Mouse (Mus musculus) induced T-regulatory cell, adult 2 months (primary cell): ENCODE measurements at regions not wholly inside any gene's neighbourhood (a gene's known extent, or its start where the extent isn't known, plus 50 kb on each side); places are given as distances from the start of the nearest gene placed in this dataset.

Experiments
- DNase-seq: peaks from one replicate; pipeline ENCODE4 v3.0.0-alpha.2; 2012; ENCODE audit warnings: low read depth

DNA sequence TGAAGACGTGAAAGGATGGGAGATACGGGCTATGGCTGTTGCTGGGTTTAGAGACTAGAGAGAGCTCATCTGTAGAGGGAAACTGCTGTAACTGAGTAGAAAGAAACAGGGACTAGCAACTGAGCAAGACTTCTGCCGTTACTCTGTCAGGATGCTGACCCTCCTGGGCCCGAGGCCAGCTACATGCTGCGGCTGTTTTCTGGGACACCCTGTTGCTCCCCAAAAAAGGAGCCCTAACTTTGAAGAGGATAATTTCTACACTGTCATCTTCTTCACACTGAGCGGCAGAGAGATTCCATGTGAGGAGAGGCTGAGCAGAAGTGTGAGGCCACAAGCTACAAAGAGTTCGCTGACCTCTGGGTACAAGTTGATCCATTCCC is 74.2 kb upstream of the Ralgps2 start:
- DNase-seq: no peak

DNA sequence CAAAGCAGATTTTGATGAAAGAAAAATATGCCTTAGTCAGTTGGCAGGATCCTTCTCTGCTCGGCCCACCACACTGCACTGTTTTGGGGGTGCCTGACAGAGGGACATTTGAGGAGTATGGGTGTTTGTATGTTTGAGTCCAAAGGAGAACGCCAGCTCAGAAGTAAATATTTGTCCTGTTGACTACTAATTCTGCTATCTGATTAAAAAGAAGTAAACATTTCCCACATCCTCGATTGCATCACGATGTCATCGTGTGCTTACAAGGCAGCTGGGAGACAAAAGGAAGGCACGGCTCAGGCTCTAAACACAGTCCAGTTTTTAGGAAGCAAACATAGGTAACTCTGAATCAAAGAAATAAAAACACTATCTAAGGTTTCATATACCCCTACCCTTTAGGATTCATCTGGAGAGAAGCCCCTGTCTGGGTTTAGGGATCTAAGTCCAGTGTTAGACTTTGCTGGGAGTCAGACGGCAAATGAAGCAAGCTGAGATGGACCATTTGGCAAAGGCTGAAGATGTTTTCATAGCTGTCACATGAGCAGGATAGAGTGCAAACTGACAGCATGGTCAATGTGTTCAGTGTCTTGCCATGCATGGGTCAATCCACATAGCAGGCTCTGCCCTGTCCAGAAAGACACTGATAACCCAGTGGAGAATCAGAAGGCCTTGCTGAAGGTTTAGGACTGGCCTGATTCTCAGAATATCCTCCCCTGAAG is 73.7 kb upstream of the Ralgps2 start:
- no peak for DNase-seq

DNA sequence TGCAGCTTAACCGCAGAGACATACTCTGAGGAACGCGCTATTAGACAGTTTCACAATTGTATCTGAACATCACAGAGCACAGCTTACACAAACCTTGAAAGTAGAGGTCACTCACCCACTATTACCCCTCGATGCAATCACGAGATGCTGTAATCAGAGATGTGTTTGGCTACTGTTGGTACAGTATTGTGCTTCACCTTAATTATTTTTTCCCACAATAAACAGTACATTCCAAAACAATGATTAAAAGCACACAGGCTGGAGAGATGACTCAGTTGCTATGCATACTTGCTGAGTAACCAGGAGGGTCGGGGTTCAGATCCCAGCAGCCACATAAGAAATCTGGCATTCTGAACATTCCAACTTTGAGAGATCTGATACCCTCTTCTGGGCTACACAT is 71.8 kb upstream of the Ralgps2 start:
- no peak for DNase-seq

DNA sequence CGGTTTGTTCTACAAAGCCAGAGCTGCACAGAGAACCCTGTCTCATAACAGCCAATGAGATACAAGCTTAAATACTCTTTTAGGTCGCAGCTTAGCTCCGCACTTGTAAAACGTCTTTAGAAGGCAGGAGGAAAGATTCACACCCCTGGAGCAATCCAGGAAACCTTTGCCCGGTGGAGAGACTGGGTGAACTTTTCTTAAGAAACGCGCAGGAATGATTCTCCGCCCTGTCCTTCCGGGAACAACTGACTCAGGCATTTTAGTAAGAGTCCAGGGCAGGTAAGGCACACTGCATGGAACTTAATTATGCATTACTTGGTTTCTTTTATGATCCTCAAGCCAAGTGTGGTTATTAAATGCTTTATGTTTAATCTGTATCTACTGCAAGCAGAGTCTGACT is 70.0 kb upstream of the Ralgps2 start:
- no peak for DNase-seq

DNA sequence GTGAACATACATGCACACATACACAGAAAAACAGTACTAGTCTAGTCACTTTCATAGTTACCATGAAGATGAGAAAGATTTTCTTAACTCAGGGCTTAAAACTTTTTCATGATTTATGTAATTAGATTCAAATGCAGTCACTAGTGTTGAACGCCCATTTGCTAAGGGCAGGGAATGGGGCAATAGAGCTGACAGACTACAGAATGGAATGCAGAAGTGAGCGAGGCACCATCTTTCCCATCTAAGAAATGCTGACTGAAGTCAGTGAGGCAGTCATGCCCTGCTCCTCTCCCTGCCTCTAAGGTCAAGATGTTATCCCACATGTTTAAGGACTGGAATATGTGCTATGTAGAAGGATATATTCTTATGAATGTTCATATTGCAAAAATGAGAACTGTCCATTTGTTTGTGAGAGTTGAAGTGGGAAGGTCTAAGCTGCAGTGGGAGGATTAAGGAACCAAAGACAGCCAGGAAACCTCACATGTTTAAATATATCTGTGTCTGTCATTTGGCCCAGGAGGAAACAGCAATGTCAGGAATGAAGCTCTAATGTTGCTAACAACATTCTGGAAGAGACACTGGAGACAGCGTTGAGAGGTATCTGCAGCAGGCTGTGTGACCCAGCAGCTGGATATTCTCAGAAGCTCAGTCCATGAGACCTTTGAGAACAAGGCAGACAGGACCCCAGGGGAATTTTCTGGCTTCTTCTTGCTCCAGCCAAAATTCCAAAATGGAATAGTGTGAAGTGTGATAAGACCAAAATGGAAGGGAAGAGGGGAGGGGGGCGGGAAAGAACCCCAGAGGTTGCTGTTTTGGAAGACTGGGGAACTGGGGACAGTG is 68.7 kb upstream of the Ralgps2 start:
- DNase-seq: no peak

DNA sequence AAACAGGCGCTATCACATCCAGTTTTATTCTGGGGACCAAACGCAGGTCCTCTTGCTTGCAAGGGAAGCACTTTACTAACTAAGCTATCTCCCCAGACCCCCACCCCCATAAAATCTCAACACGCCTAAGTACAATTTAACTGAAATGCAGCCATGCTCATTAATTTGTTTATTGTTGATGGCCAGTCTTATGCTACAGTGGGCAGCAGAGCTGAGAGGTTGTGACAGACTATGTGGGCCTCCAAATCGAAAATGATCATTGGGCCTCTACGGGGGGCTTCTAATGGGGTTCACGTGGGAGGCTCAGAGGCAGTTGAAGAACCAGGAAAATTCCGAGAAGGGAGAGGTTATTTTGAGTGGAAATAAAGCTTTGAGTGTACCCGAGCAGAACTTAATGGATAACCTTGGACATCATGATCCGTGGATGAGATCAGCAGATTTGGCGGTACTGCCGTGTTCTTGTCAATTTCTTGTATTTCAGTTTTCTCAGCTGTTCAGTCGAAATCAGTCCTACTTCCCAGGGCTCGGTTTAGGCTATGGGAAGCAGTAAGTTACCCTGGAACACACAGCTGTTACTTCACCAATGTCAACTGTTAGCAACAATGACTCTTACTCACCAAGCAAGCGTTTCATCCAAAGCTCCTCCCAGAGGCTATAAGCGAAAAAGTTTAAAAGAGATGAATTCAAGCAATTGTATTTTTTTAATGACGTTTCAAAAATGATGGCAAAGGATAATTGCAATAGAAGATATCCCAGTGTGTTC is 65.1 kb upstream of the Ralgps2 start:
- no peak for DNase-seq

DNA sequence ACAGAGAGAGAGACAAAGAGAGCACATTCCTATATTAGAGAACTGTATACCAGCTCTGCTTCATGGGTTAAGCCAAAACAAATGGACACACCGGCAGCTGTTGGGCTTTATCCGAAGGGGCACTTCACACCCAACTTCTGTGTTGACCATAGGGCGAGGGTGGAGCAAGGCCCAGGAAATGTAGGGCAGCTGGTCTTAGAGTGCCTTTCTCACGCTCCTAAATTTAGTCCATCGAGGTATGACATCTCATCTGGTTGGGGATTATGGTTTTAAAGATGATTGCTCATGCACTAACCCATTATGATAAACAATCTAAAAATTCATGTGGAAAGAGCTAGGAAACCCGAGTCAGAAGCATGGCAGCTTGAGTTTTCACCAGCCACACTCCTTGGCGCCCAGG is 63.6 kb upstream of the Ralgps2 start:
- no peak for DNase-seq

DNA sequence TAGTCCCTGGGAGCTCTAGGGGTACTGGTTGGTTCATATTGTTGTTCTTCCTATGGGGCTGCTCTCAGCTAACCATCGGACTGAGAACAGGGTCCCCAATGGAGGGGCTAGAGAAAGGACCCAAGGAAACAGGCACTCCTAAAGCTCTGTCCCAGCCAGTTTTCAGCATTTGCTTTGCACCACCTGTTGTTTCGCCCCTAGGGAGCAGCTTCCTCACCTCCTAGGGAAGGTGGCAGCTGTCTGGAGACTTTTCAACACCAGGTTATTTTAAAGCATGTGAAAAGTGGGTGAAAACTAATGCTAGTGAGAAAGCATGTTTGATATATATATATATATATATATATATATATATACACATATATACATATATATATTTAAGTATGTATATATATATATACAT is 62.8 kb upstream of the Ralgps2 start:
- DNase-seq: no peak

DNA sequence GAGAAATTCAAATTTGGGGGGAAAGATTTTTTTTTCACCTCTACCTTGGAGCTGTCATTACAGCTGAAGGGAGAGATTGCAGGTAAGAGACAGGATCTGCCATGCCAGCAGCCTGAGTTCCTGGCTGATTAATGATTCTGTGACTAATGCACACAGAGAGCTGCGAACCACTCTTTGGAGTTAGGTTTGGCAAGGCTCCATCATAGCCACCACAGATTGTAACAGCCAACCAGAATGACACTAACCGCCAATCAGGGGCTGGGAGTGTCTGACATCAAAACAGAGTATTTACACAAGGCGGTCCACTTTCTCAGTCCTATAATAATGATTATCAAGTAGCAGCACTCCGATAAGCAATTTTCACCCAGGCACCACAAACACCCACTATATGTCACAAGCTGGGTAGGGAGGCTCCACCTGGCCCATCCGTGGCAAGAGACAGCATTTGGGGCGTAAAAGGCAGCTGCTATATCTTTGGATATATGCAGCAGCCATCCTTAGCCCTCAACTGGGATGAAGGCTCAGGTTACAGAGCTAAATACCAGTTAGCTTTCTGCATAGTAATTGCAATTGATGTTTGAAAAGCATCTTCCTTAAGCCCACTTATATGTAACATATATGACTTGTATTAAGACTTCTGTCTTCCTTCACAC is 61.7 kb upstream of the Ralgps2 start:
- no peak for DNase-seq

DNA sequence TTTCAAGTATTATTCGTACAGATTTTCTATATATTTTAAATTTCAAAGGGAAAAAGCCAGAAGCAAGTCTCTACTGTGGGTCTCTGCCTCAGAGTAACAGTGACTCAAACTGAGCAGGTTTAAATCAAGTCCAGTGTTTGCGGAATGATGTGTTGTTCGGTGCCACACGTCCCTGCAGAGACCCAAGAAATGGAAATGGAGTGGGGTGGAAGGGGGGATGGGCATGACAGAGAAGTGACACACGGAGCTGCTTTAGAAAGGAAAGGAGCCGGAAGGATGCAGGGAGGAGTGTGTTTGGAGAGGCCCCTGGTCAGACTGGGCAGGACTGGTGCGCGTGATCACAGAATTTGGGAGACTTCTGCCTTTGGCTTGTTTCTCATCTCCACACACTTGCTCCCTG is 60.5 kb upstream of the Ralgps2 start:
- DNase-seq: no peak

DNA sequence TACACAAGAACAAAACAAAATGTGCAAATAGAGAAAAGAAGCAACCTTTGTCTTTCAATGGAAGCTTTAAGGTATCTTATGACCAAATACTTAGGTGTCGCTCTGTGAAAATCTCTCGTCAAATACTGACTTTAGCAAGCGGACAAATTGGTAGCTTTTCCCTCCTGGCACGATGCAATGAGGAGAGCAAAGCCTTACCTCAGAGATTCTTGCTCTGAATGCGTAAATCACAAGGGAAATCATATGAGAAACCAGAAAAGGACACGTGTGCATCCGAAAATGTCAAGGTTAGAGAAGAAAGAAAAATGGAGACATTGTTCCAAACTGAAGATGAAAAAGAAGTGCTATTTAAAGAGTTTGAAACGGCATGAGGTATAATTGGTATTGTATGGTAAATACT is 59.8 kb upstream of the Ralgps2 start:
- DNase-seq: no peak

DNA sequence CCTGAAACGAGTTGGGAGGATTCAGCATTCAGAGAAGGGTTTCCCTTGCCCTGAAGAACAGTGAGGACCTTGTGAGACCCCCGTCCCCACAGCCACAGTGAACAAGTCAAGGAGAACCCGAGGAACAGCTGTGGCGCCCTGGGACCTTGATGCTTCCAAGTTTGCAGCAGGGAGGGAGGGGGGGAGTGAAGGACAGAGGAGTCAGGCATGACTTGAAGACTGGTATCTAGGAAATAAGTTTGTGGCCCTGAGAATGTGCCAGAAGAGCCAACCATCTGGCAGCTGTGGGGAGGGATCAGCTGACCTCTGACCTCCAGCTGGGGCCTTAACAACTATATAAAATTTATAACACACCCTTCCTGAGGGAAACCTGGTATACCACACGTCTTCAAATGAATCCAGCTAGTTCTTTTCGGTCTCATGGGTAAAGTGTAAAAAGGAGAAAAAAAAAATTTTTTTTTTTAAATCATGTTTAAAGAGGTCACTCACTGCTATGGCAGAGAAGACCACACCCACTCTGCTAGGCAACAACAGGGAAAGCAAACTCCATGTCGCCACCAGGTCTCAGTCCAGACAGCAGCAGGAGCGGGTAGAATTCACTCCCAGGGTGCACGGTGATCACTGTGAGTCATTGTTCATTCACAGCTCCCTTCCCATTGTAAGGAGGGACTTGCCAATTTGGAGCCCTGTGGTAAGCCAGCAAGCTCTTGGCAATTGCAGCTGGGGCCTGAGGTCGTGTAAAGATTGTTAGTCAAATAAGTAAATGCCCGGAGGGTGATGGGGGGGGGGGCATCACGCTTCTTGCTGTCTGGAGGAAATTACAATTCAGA is 58.3 kb upstream of the Ralgps2 start:
- no peak for DNase-seq

DNA sequence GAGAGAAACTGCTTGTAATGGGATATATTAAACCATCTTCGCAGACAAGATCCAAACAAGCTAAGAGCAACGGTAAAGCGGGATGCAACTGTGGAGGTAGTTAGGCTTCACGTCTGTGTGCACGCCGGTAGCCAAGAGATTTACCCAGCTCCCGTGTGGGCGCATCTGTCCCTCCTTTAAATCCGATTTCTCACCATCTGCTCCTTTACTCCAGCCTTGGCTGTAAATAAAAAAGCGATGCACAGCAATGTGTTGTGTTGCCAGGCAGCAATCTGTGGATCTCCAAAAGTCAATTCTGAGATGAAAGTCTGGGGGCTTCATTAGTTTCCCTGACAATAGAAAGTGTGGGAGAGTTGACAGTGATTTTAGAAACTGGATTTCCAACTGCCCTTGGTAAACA is 57.6 kb upstream of the Ralgps2 start:
- no peak for DNase-seq

DNA sequence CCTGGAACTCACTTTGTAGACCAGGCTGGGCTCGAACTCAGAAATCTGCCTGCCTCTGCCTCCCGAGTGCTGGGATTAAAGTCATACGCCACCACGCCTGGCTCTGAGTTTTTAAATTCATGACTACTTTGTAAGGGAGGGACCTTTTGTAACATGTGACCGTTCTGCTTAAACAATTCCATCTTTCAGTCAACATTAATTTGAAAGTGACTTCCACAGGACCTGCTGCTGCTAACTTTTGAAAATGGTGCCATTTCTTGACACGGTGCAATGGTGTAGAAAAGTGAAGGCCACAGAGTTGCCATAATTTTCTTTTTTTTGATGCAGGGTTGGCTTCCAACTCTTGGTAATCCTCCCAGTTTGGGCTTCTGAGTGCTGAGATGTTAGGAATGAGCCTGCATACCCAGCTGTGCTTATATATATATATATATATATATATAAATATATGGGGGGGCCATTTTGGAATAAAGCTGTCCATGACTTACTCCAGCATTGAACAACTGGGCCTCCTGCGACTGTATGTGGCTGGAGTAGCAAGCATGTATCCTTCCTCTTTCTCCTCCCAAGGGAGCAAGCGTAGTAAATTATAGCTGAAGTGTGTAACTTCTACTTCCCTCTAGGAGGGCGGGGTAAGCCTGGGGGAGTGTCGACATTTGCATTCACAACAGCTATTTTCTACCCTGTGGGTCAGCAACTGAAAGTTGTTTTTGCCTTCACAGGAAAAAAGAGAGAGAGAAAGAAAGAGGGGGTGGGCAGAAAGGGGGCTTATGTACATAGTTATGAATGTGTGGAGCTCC is 56.9 kb upstream of the Ralgps2 start:
- no peak for DNase-seq

DNA sequence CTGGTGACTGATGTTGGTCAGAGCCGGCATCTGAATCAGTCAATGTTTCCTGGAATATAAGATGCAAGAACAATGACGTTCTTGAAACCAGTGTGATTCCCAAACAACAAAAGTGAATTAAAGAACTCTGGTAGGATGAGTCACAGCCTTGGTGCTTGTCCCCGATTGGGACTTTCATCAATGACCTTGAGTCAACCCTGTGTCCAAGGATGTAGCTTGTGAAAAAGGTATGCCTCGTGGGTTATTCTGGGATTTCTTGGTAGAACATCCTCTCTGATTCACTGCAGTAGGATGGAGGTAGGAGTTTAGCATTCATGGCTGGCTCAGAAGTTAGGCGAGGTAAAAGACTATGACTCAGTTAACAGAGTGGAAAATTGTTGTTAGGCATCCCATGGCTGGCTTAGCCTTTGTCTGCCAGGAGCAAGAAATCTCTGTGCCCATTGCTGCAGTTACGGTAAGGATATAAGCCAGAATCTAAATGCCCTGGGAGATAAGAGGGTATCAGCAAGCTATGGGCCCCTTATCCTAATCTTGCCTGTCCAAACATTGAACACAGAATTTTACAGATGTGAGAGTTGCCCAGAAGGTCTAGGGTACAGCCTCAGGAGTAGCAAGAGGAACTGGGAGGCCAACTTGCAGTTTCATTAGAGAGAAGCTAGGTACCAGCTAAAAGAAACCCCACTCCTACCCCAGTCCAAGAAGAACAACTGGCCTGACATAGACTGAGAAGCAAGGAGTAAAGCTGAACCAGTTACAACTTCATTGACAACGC is 55.9 kb upstream of the Ralgps2 start:
- DNase-seq: no peak

DNA sequence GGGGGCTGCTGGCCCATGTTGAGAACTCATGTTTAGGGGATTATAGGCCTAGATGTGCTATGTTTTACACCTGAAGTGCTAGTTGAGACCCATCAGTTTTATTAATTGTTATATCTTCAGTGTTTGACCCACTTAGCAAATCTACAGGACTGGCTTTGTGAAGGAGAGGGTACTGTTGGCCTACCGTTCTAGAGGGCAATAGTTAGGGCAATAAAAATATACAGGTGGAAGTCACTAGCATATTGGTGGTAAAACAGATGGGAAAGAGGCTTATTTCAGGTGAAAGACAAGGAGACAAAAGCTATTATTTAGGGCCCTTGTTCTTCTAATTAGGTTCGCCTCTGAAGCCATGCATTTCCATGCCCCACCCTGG is 55.2 kb upstream of the Ralgps2 start:
- no peak for DNase-seq

DNA sequence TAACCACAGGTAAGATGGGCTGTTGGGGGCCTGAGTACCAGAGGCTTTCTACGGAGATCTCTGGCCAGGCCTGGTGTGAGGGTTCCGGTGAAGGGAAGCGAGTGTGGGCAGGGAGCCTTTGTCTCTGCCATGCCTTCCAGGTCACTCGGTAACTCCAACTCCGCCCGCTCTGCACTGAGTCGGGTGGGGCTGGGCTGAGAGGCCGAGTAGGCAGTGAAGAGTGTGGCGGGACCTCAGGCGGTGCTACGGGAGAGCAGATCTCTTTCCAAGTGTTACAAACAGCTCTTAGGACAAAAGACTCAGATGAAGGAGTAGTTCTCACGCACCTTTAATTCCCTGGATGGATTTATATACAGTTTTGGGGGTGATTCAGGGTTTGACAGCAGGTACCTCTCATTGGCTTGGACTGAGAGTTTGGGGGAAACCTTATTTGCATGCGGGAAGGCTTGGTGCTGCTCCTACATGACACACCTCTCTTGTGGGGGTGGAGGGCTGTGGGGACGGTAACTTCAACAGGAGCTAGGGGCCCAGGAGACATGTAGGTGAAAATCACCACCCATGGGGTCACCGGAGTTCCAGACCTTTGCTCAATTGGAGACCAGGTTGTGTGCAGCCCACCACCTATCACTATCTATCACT is 54.7 kb upstream of the Ralgps2 start:
- DNase-seq: no peak

DNA sequence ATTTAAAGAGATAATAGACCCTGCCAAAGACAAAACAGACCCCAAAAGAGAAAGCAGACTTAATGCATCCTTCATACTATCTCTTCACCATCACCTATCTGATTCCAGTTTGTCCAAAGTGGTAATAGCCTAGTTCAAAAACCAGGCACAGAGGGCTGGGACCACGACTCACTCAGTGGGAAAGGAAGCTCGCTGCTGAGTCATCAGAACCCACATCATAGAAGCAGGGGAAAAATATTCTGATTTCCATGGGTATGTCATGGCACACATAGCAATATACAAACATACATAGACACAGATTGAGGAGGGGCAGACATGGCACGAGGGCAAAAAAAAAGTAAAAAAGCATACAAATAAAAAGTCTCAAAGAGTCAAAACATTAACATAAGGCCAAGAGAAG is 53.7 kb upstream of the Ralgps2 start:
- DNase-seq: peak; percentile 14

DNA sequence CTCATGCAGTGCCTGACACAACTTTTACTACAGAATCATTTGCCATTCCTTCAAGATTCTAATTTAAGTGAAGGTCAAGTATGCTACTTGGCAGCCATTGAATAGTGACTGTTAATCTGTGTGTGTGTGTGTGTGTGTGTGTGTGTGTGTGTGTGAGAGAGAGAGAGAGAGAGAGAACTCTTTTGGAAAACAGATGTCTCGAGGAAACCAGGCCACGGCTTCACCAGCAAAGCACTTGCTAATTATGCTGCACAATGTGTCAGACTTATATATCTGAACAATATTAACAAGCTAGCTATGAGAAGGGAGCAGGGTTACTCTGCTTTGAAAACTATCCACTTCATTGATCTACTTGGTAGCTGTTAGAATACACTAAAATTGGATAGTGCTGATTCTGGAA is 53.1 kb upstream of the Ralgps2 start:
- DNase-seq: no peak
